ENCODE assay signal across 8 mouse cellular contexts in genomic region chr15:84720291-84721204, GRCm38 (mm10). TPM values are rescaled to one million over a fixed set of nuclear protein-coding genes. Genes with fewer than 3 reads are reported as not detected.
DNase-seq lines count a peak whose midpoint lies in the region; ATAC-seq and TF ChIP-seq lines count a peak whose summit lies in the region.

No protein-coding gene starts in this region.

- peak; percentile 61; the same call in 1 of the 2 replicates for ATAC-seq in heart, embryonic 16.5 days (replicated peaks; ENCODE audit: extremely low read depth, insufficient read depth, low FRiP score)
- no peak for ATAC-seq in liver, embryonic 11.5 days (replicated peaks; ENCODE audit: low FRiP score)
- no peak for ATAC-seq in neural tube, embryonic 14.5 days (ENCODE audit: low read depth)

- no peak for DNase-seq in gastrocnemius, adult 2 months
- DNase-seq in gastrocnemius, adult 8-10 months (ENCODE audit: low spot score in 2 of 2), result no peak
- peak; percentile 42 for DNase-seq in liver, embryonic 11.5 days (ENCODE audit: low spot score)
- no peak for DNase-seq in MN1 (ENCODE audit: low spot score)
- no peak for DNase-seq in thymus, postnatal 4 days

- WGBS in heart, embryonic 16.5 days, result 7% methylated on average over 33 of the region's 33 CpGs
- WGBS in liver, embryonic 11.5 days, result 6% methylated on average over 33 of the region's 33 CpGs
- 9% methylated on average over 33 of the region's 33 CpGs for WGBS in neural tube, embryonic 14.5 days

- H3K36me3 ChIP-seq in heart, embryonic 16.5 days (ENCODE audit: control insufficient read depth, insufficient read depth), result no peaks in the 10 kb centered on the region
- H3K36me3 ChIP-seq in liver, embryonic 11.5 days (ENCODE audit: control insufficient read depth, insufficient read depth, low read length), result no peaks in the 10 kb centered on the region
- H3K36me3 ChIP-seq in neural tube, embryonic 14.5 days (ENCODE audit: control insufficient read depth, insufficient read depth, low read length), result no peaks in the 10 kb centered on the region

- H3K27ac ChIP-seq in gastrocnemius, adult 2 months, result peak overlapping the region; percentile 35
- H3K27ac ChIP-seq in brown adipose tissue, adult 24 weeks (replicated peaks; ENCODE audit: low read depth, low read length), result 0 out of 2 replicates have a peak overlapping the region, but pooled peaks have one; percentile 5
- H3K27ac ChIP-seq in heart, embryonic 16.5 days (ENCODE audit: low read length), result peak overlapping the region; percentile 33
- H3K27ac ChIP-seq in liver, embryonic 11.5 days (ENCODE audit: low read depth, low read length), result no peak overlapping the region
- H3K27ac ChIP-seq in neural tube, embryonic 14.5 days (ENCODE audit: low read depth, low read length), result no peak overlapping the region

- intact Hi-C loops in gastrocnemius, adult 2 months (cut with DNase I), result no loop called here

- no peaks in the 10 kb centered on the region for H3K9me3 ChIP-seq in heart, embryonic 16.5 days (replicated peaks; ENCODE audit: control insufficient read depth, low read length)
- no peaks in the 10 kb centered on the region for H3K9me3 ChIP-seq in liver, embryonic 11.5 days (ENCODE audit: control insufficient read depth, low read length)
- H3K9me3 ChIP-seq in neural tube, embryonic 14.5 days (ENCODE audit: control insufficient read depth, low read length), result no peaks in the 10 kb centered on the region

- TF ChIP-seq CTCF in gastrocnemius, adult 2 months (IDR thresholded peaks at IDR 0.05), result no peak

- H3K4me3 ChIP-seq in gastrocnemius, adult 2 months, result peak overlapping the region; percentile 64
- H3K4me3 ChIP-seq in brown adipose tissue, adult 24 weeks (ENCODE audit: insufficient read depth, low read depth, low read length), result peak overlapping the region; percentile 61
- H3K4me3 ChIP-seq in heart, embryonic 16.5 days (ENCODE audit: low read length), result peak overlapping the region; percentile 59
- peak overlapping the region; percentile 42 for H3K4me3 ChIP-seq in liver, embryonic 11.5 days (ENCODE audit: low read depth, low read length)
- H3K4me3 ChIP-seq in neural tube, embryonic 14.5 days (ENCODE audit: low read depth, low read length), result no peak overlapping the region

- no peaks in the 10 kb centered on the region for H3K4me1 ChIP-seq in brown adipose tissue, adult 24 weeks (ENCODE audit: control insufficient read depth, insufficient read depth, insufficient read length, low read length)
- peaks cover 7% of the 10 kb centered on the region for H3K4me1 ChIP-seq in heart, embryonic 16.5 days (ENCODE audit: control insufficient read depth, insufficient read depth, low read length)
- peaks cover 5% of the 10 kb centered on the region; the same call in 1 of the 2 replicates for H3K4me1 ChIP-seq in liver, embryonic 11.5 days (replicated peaks; ENCODE audit: control insufficient read depth, insufficient read depth, low read length)
- H3K4me1 ChIP-seq in neural tube, embryonic 14.5 days (ENCODE audit: control insufficient read depth, insufficient read depth, low read length), result no peaks in the 10 kb centered on the region

- peak overlapping the region; percentile 96 for H3K4me2 ChIP-seq in heart, embryonic 16.5 days (ENCODE audit: low read depth, low read length)
- peak overlapping the region; percentile 66 for H3K4me2 ChIP-seq in liver, embryonic 11.5 days
- H3K4me2 ChIP-seq in neural tube, embryonic 14.5 days (ENCODE audit: low read depth, low read length), result peak overlapping the region; percentile 36; the same call in 1 of the 2 replicates

- H3K27me3 ChIP-seq in heart, embryonic 16.5 days (ENCODE audit: control insufficient read depth, insufficient read depth, low read length), result no peaks in the 10 kb centered on the region; the same call in none of the 2 replicates
- H3K27me3 ChIP-seq in liver, embryonic 11.5 days (replicated peaks; ENCODE audit: control insufficient read depth, insufficient read depth, low read length), result peaks cover 18% of the 10 kb centered on the region
- peaks cover 15% of the 10 kb centered on the region for H3K27me3 ChIP-seq in neural tube, embryonic 14.5 days (ENCODE audit: control insufficient read depth, insufficient read depth, low read length)

- H3K9ac ChIP-seq in heart, embryonic 16.5 days (ENCODE audit: low read length), result peak overlapping the region; percentile 72
- H3K9ac ChIP-seq in liver, embryonic 11.5 days (ENCODE audit: low read depth, low read length), result no peak overlapping the region; the same call in 1 of the 2 replicates
- H3K9ac ChIP-seq in neural tube, embryonic 14.5 days (replicated peaks; ENCODE audit: low read depth, low read length), result no peak overlapping the region

RNA-seq across cellular contexts. Expression of gene Arhgap8, which starts 0.7 kb away (rescaled TPM):
- total RNA-seq in gastrocnemius, adult 2 months (2021), result under 1 TPM in 1 of 2 experiments, not detected in 1; 0.25 TPM
- total RNA-seq in gastrocnemius, adult 8-10 months (2022), result under 1 TPM in 2 of 4 experiments, not detected in 2; 0.31 to 0.32 TPM
- polyA plus RNA-seq in brown adipose tissue, adult 24 weeks (2012; ENCODE audit: insufficient read depth, insufficient read length, missing spikeins), result not detected in 2 replicates
- polyA plus RNA-seq in heart, embryonic 16.5 days (2015; fragmentation: Nextera tagmentation; extraction: Ambion mirVana), result 7.4 and 10.1 TPM in 2 replicates
- polyA plus RNA-seq in liver, embryonic 11.5 days (2014; fragmentation: Nextera tagmentation; extraction: Ambion mirVana), result 0.93 and 1.3 TPM in 2 replicates
- 2.5 and 2.8 TPM in 2 replicates for polyA plus RNA-seq in neural tube, embryonic 14.5 days (2014; fragmentation: Nextera tagmentation; extraction: Ambion mirVana)

RNA-seq across cellular contexts. Expression of gene Prr5, which starts 51.1 kb away (rescaled TPM):
- 1 to 10 TPM; 3.0 to 4.3 TPM for total RNA-seq in gastrocnemius, adult 2 months (2021)
- total RNA-seq in gastrocnemius, adult 8-10 months (2022), result 1 to 10 TPM; 1.1 to 3.5 (median 2.3) TPM
- 2.8 and 4.4 TPM in 2 replicates for polyA plus RNA-seq in brown adipose tissue, adult 24 weeks (2012; ENCODE audit: insufficient read depth, insufficient read length, missing spikeins)
- polyA plus RNA-seq in heart, embryonic 16.5 days (2015; fragmentation: Nextera tagmentation; extraction: Ambion mirVana), result 11.3 and 14.8 TPM in 2 replicates
- 17.7 and 20.4 TPM in 2 replicates for polyA plus RNA-seq in liver, embryonic 11.5 days (2014; fragmentation: Nextera tagmentation; extraction: Ambion mirVana)
- polyA plus RNA-seq in neural tube, embryonic 14.5 days (2014; fragmentation: Nextera tagmentation; extraction: Ambion mirVana), result 23.6 and 27.9 TPM in 2 replicates

Comparison
In these comparisons a context has a peak if more than half of its experiments do, and no peak if none do; other contexts are left out.
1. H3K27ac ChIP-seq: peak in gastrocnemius, adult 2 months (single experiment), brown adipose tissue, adult 24 weeks (single experiment) and heart, embryonic 16.5 days (single experiment); none in liver, embryonic 11.5 days (single experiment) and neural tube, embryonic 14.5 days (single experiment).
2. H3K4me2 ChIP-seq: peak in every context shown above with its lines; median percentile 96 in heart, embryonic 16.5 days; 66 in liver, embryonic 11.5 days; 36 in neural tube, embryonic 14.5 days.